Mouse (Mus musculus) bone marrow macrophage, adult 2 months (primary cell): ENCODE results near the gene Sugp1.

Source experiments
- CTCF ChIP-seq: IDR thresholded peaks from 2 replicates; pipeline ENCODE4 v1.5.1; 2012; ENCODE audit warnings: low read depth, mild to moderate bottlenecking, low read length, moderate library complexity
- POLR2A ChIP-seq: IDR thresholded peaks from 2 replicates; pipeline ENCODE4 v1.6.1; 2012; ENCODE audit warnings: mild to moderate bottlenecking, low read depth, low read length, borderline replicate concordance

DNA sequence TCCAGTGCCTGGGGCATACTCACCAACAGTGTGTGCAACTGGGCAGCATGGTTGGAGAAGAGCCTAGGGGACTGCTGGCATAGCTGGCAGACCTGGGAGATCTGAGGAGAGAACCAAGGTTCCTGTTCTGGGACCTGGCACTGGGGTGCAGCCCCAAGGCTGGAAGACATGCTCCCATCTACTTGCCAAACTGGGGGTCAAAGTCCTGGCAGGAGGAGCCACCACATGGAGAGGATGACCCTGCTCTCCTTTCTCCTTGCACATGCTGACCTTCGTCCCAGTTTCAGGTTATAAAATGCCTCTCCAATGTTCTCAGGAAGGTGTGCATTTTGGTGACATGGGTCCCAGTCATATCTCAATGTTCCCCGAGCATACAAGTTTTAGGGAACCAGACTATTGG, 16.5 kb upstream of the Sugp1 start:
- no peak for TF ChIP-seq POLR2A
- no peak for TF ChIP-seq CTCF
